In the genomic region with DNA sequence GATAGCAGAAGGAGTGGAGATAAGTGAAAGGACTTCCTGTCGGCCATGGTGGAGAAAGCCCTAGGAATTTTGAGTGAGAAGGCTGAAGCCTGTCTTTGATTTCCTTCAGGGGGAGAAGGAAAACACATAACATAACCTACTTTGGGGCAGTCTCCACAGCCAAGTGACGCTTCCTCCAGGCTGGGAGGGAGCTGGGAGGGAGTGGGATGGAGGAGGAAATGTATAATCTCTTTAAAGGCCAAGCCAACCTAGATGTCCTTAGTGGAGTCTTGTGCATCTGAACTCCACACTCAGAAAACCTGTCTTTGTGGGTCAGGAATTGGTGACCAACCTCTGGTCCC, we compare ENCODE assay signal across 8 mouse cellular contexts. TPM values are rescaled to one million over a fixed set of nuclear protein-coding genes. Genes with fewer than 3 reads are reported as not detected.
DNase-seq lines count a peak whose midpoint lies in the region; ATAC-seq lines count a peak whose summit lies in the region.

No protein-coding gene starts in this region.

- ATAC-seq in heart, embryonic 13.5 days (ENCODE audit: extremely low read depth, insufficient number of reproducible peaks, low FRiP score, low TSS enrichment), result no peak
- no peak for ATAC-seq in hindbrain, embryonic 13.5 days (ENCODE audit: low FRiP score)
- ATAC-seq in midbrain, embryonic 12.5 days (ENCODE audit: low FRiP score, low read depth), result no peak

- H3K4me1 ChIP-seq in heart, embryonic 13.5 days, result peaks cover 63% of the 10 kb centered on the region
- peaks cover 89% of the 10 kb centered on the region for H3K4me1 ChIP-seq in embryonic facial prominence, embryonic 10.5 days
- peaks cover 65% of the 10 kb centered on the region for H3K4me1 ChIP-seq in hindbrain, embryonic 13.5 days (replicated peaks)
- H3K4me1 ChIP-seq in midbrain, embryonic 12.5 days, result peaks cover 59% of the 10 kb centered on the region

- peak overlapping the region; percentile 50; the same call in 1 of the 2 replicates for H3K9ac ChIP-seq in heart, embryonic 13.5 days
- 0 out of 2 replicates have a peak overlapping the region, but pooled peaks have one; percentile 36 for H3K9ac ChIP-seq in hindbrain, embryonic 13.5 days
- peak overlapping the region; percentile 37 for H3K9ac ChIP-seq in midbrain, embryonic 12.5 days (replicated peaks)

- H3K9me3 ChIP-seq in heart, embryonic 13.5 days, result no peaks in the 10 kb centered on the region
- no peaks in the 10 kb centered on the region for H3K9me3 ChIP-seq in embryonic facial prominence, embryonic 10.5 days
- no peaks in the 10 kb centered on the region for H3K9me3 ChIP-seq in hindbrain, embryonic 13.5 days
- H3K9me3 ChIP-seq in midbrain, embryonic 12.5 days, result no peaks in the 10 kb centered on the region

- DNase-seq in heart, adult 18-20 months, result no peak
- no peak for DNase-seq in embryonic facial prominence, embryonic 10.5 days (ENCODE audit: low spot score)
- no peak for DNase-seq in retina, postnatal 1 day
- no peak for DNase-seq in retina, embryonic 14.5 days (ENCODE audit: low spot score)
- DNase-seq in frontal cortex, postnatal 36 days (ENCODE audit: low spot score in 2 of 2), result no peak

- H3K27me3 ChIP-seq in heart, embryonic 13.5 days (replicated peaks), result 0 out of 2 replicates have a peak, but pooled peaks cover 5% of the 10 kb centered on the region
- 0 out of 2 replicates have a peak, but pooled peaks cover 4% of the 10 kb centered on the region for H3K27me3 ChIP-seq in embryonic facial prominence, embryonic 10.5 days (replicated peaks; ENCODE audit: low read depth, poor library complexity, severe bottlenecking)
- no peaks in the 10 kb centered on the region for H3K27me3 ChIP-seq in hindbrain, embryonic 13.5 days
- no peaks in the 10 kb centered on the region for H3K27me3 ChIP-seq in midbrain, embryonic 12.5 days

- H3K27ac ChIP-seq in heart, embryonic 13.5 days (replicated peaks), result peak overlapping the region; percentile 86
- peak overlapping the region; percentile 89 for H3K27ac ChIP-seq in embryonic facial prominence, embryonic 10.5 days (replicated peaks)
- H3K27ac ChIP-seq in hindbrain, embryonic 13.5 days, result peak overlapping the region; percentile 49
- no peak overlapping the region; the same call in 1 of the 2 replicates for H3K27ac ChIP-seq in midbrain, embryonic 12.5 days (replicated peaks)

- H3K36me3 ChIP-seq in heart, embryonic 13.5 days, result peaks cover 24% of the 10 kb centered on the region
- peaks cover 41% of the 10 kb centered on the region for H3K36me3 ChIP-seq in embryonic facial prominence, embryonic 10.5 days (replicated peaks)
- H3K36me3 ChIP-seq in hindbrain, embryonic 13.5 days, result peaks cover 38% of the 10 kb centered on the region
- H3K36me3 ChIP-seq in midbrain, embryonic 12.5 days, result peaks cover 27% of the 10 kb centered on the region

- H3K4me3 ChIP-seq in heart, embryonic 13.5 days, result no peak overlapping the region
- peak overlapping the region; percentile 91 for H3K4me3 ChIP-seq in embryonic facial prominence, embryonic 10.5 days
- no peak overlapping the region for H3K4me3 ChIP-seq in hindbrain, embryonic 13.5 days
- H3K4me3 ChIP-seq in midbrain, embryonic 12.5 days, result no peak overlapping the region

- WGBS in heart, embryonic 13.5 days, result 21% methylated on average over 2 of the region's 2 CpGs
- 19% methylated on average over 2 of the region's 2 CpGs for WGBS in embryonic facial prominence, embryonic 10.5 days
- 23% methylated on average over 2 of the region's 2 CpGs for WGBS in hindbrain, embryonic 13.5 days
- 28% methylated on average over 2 of the region's 2 CpGs for WGBS in midbrain, embryonic 12.5 days

- peak overlapping the region; percentile 34 for H3K4me2 ChIP-seq in heart, embryonic 13.5 days
- peak overlapping the region; percentile 9; the same call in 1 of the 2 replicates for H3K4me2 ChIP-seq in hindbrain, embryonic 13.5 days
- H3K4me2 ChIP-seq in midbrain, embryonic 12.5 days (replicated peaks), result peak overlapping the region; percentile 18; the same call in 1 of the 2 replicates

RNA-seq across cellular contexts. Expression of a gene that starts 5.9 kb away (rescaled TPM):
- polyA plus RNA-seq in heart, embryonic 13.5 days (2015; fragmentation: Nextera tagmentation; extraction: Ambion mirVana), result 30.7 and 37.9 TPM in 2 replicates
- 10 to 100 TPM; 65.2 to 69.7 TPM for total RNA-seq in heart, adult 18-20 months (2021)
- 66.6 and 70.6 TPM in 2 replicates for polyA plus RNA-seq in embryonic facial prominence, embryonic 10.5 days (2016; fragmentation: Nextera tagmentation; extraction: Ambion mirVana)
- 101 and 108 TPM in 2 replicates for polyA plus RNA-seq in hindbrain, embryonic 13.5 days (2015; fragmentation: Nextera tagmentation; extraction: Ambion mirVana)
- polyA plus RNA-seq in midbrain, embryonic 12.5 days (2016; fragmentation: Nextera tagmentation; extraction: Ambion mirVana), result 94.0 and 98.1 TPM in 2 replicates

RNA-seq across cellular contexts. Expression of a gene that starts 27.8 kb away (rescaled TPM):
- polyA plus RNA-seq in heart, embryonic 13.5 days (2015; fragmentation: Nextera tagmentation; extraction: Ambion mirVana), result 24.5 and 24.6 TPM in 2 replicates
- 10 to 100 TPM; 45.2 to 45.7 TPM for total RNA-seq in heart, adult 18-20 months (2021)
- polyA plus RNA-seq in embryonic facial prominence, embryonic 10.5 days (2016; fragmentation: Nextera tagmentation; extraction: Ambion mirVana), result 10.4 and 11.5 TPM in 2 replicates
- polyA plus RNA-seq in hindbrain, embryonic 13.5 days (2015; fragmentation: Nextera tagmentation; extraction: Ambion mirVana), result 4.9 and 5.0 TPM in 2 replicates
- polyA plus RNA-seq in midbrain, embryonic 12.5 days (2016; fragmentation: Nextera tagmentation; extraction: Ambion mirVana), result 6.1 and 9.0 TPM in 2 replicates

RNA-seq across cellular contexts. Expression of a gene that starts 51.7 kb away (rescaled TPM):
- 7.1 and 7.4 TPM in 2 replicates for polyA plus RNA-seq in heart, embryonic 13.5 days (2015; fragmentation: Nextera tagmentation; extraction: Ambion mirVana)
- 1 to 10 TPM; 3.6 to 3.8 TPM for total RNA-seq in heart, adult 18-20 months (2021)
- 10.0 and 10.7 TPM in 2 replicates for polyA plus RNA-seq in embryonic facial prominence, embryonic 10.5 days (2016; fragmentation: Nextera tagmentation; extraction: Ambion mirVana)
- 3.9 and 4.0 TPM in 2 replicates for polyA plus RNA-seq in hindbrain, embryonic 13.5 days (2015; fragmentation: Nextera tagmentation; extraction: Ambion mirVana)
- polyA plus RNA-seq in midbrain, embryonic 12.5 days (2016; fragmentation: Nextera tagmentation; extraction: Ambion mirVana), result 10.0 and 10.3 TPM in 2 replicates

RNA-seq across cellular contexts. Expression of a gene that starts 53.4 kb away (rescaled TPM):
- 9.7 and 10.4 TPM in 2 replicates for polyA plus RNA-seq in heart, embryonic 13.5 days (2015; fragmentation: Nextera tagmentation; extraction: Ambion mirVana)
- total RNA-seq in heart, adult 18-20 months (2021), result 1 to 10 TPM; 4.8 to 5.3 TPM
- polyA plus RNA-seq in embryonic facial prominence, embryonic 10.5 days (2016; fragmentation: Nextera tagmentation; extraction: Ambion mirVana), result 11.6 and 12.1 TPM in 2 replicates
- polyA plus RNA-seq in hindbrain, embryonic 13.5 days (2015; fragmentation: Nextera tagmentation; extraction: Ambion mirVana), result 2.3 and 3.3 TPM in 2 replicates
- 3.7 and 4.5 TPM in 2 replicates for polyA plus RNA-seq in midbrain, embryonic 12.5 days (2016; fragmentation: Nextera tagmentation; extraction: Ambion mirVana)
